18 mouse cellular contexts compared by ENCODE assay signal in the genomic region with DNA sequence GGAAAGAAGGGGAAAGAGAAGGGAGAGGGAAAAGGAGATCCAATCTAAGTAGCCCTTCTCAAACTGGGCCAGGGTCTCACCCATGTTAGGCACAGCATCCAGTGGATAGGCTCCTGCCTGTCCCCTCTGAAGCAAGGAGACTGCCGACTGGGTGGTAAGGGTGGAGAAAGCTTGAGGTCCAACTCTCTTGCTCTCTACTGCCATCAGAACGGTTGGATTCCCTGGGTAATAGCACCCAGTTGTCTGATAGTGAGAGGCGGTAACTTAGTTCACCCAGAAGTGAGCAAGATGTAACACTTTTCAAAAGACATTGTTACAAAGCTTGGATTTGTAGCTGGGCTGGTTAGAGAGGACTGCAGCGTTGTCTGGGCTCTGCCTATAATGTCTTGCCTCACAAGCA. TPM values are rescaled to one million over a fixed set of nuclear protein-coding genes. Genes with fewer than 3 reads are reported as not detected.
DNase-seq lines count a peak whose midpoint lies in the region; ATAC-seq and TF ChIP-seq lines count a peak whose summit lies in the region.
"Had no signal": no experiment of that assay in that cellular context is flagged by ENCODE, and none has a peak within 500 bp of the region (broad histone marks: within the 10 kb centered on the region; RNA-seq: fewer than 3 reads in every experiment).

No protein-coding gene starts in this region.

- H3K4me3 ChIP-seq in hindbrain, postnatal 0 days (ENCODE audit: low read length): no peak overlapping the region
- H3K4me3 ChIP-seq in hindbrain, embryonic 16.5 days (ENCODE audit: low read length): no peak overlapping the region
- no peak overlapping the region for H3K4me3 ChIP-seq in midbrain, postnatal 0 days (ENCODE audit: low read depth, low read length)
- H3K4me3 ChIP-seq in midbrain, embryonic 11.5 days (ENCODE audit: low read depth, low read length): no peak overlapping the region
- H3K4me3 ChIP-seq: heart, embryonic 13.5 days; hindbrain, embryonic 15.5 days; liver, embryonic 12.5 days; neural tube, embryonic 12.5 days had no signal

- no peak overlapping the region for H3K9ac ChIP-seq in hindbrain, postnatal 0 days (replicated peaks; ENCODE audit: low read length)
- no peak overlapping the region for H3K9ac ChIP-seq in hindbrain, embryonic 16.5 days (ENCODE audit: low read depth, low read length)
- H3K9ac ChIP-seq in midbrain, postnatal 0 days (replicated peaks; ENCODE audit: low read length, poor library complexity, severe bottlenecking): no peak overlapping the region
- H3K9ac ChIP-seq in midbrain, embryonic 11.5 days (ENCODE audit: low read length): no peak overlapping the region
- H3K9ac ChIP-seq: heart, embryonic 13.5 days; hindbrain, embryonic 15.5 days; liver, embryonic 12.5 days; neural tube, embryonic 12.5 days had no signal

- no peak for ATAC-seq in hindbrain, postnatal 0 days
- ATAC-seq in hindbrain, embryonic 16.5 days: no peak
- no peak for ATAC-seq in midbrain, postnatal 0 days (ENCODE audit: low FRiP score)
- no peak for ATAC-seq in midbrain, embryonic 11.5 days (ENCODE audit: low FRiP score)

- DNase-seq in hindbrain, postnatal 0 days (ENCODE audit: low spot score): no peak
- no peak for DNase-seq in midbrain, postnatal 0 days (ENCODE audit: low spot score)
- no peak for DNase-seq in midbrain, embryonic 11.5 days (ENCODE audit: low spot score, missing footprints)
- DNase-seq in ES-CJ7 (ENCODE audit: low read depth, low spot score): peak; percentile 46
- peak; percentile 13 for DNase-seq in splenic B cell, adult 2 months (ENCODE audit: low read depth, low spot score)
- no peak for DNase-seq in spleen, postnatal 14 days (ENCODE audit: low spot score in 2 of 2)
- DNase-seq in urinary bladder, postnatal 10 days (ENCODE audit: low spot score): no peak
- DNase-seq: adrenal gland, postnatal 14 days; cerebellum, adult 8-10 months; heart, postnatal 36 days; kidney, adult 8-10 months; kidney, postnatal 36 days; spleen, adult 18-20 months had no signal

- H3K27me3 ChIP-seq in hindbrain, postnatal 0 days (ENCODE audit: insufficient read depth, low read length): no peaks in the 10 kb centered on the region
- H3K27me3 ChIP-seq in hindbrain, embryonic 16.5 days (replicated peaks; ENCODE audit: control insufficient read depth, insufficient read depth, low read length): no peaks in the 10 kb centered on the region
- H3K27me3 ChIP-seq in midbrain, postnatal 0 days (ENCODE audit: insufficient read depth, low read length): no peaks in the 10 kb centered on the region
- H3K27me3 ChIP-seq in midbrain, embryonic 11.5 days (ENCODE audit: control insufficient read depth, insufficient read depth, low read length): no peaks in the 10 kb centered on the region
- no peaks in the 10 kb centered on the region for H3K27me3 ChIP-seq in splenic B cell, adult 2 months (ENCODE audit: control insufficient read depth, insufficient read depth, low read length, poor library complexity, severe bottlenecking)
- H3K27me3 ChIP-seq: heart, embryonic 13.5 days; hindbrain, embryonic 15.5 days; liver, embryonic 12.5 days; neural tube, embryonic 12.5 days had no signal

- no peaks in the 10 kb centered on the region for H3K36me3 ChIP-seq in hindbrain, postnatal 0 days (ENCODE audit: insufficient read depth, low read length)
- no peaks in the 10 kb centered on the region for H3K36me3 ChIP-seq in hindbrain, embryonic 16.5 days (ENCODE audit: control insufficient read depth, insufficient read depth, low read length)
- H3K36me3 ChIP-seq in midbrain, postnatal 0 days (ENCODE audit: insufficient read depth, low read length): no peaks in the 10 kb centered on the region
- H3K36me3 ChIP-seq in midbrain, embryonic 11.5 days (ENCODE audit: control insufficient read depth, insufficient read depth, low read length): no peaks in the 10 kb centered on the region
- no peaks in the 10 kb centered on the region for H3K36me3 ChIP-seq in splenic B cell, adult 2 months (ENCODE audit: control insufficient read depth, insufficient read depth, low read length, poor library complexity, severe bottlenecking)
- H3K36me3 ChIP-seq: heart, embryonic 13.5 days; hindbrain, embryonic 15.5 days; liver, embryonic 12.5 days; neural tube, embryonic 12.5 days had no signal

- no peaks in the 10 kb centered on the region for H3K9me3 ChIP-seq in hindbrain, postnatal 0 days (ENCODE audit: low read length)
- no peaks in the 10 kb centered on the region for H3K9me3 ChIP-seq in hindbrain, embryonic 16.5 days (ENCODE audit: control insufficient read depth, low read length)
- no peaks in the 10 kb centered on the region for H3K9me3 ChIP-seq in midbrain, postnatal 0 days (ENCODE audit: low read length)
- H3K9me3 ChIP-seq in midbrain, embryonic 11.5 days (ENCODE audit: control insufficient read depth, low read length): no peaks in the 10 kb centered on the region
- H3K9me3 ChIP-seq: heart, embryonic 13.5 days; hindbrain, embryonic 15.5 days; liver, embryonic 12.5 days; neural tube, embryonic 12.5 days had no signal

- peak; percentile 6; the same call in 1 of the 2 replicates for TF ChIP-seq CTCF in hindbrain, postnatal 0 days (IDR thresholded peaks at IDR 0.05; ENCODE audit: low read depth)
- peak; percentile 19 for TF ChIP-seq CTCF in midbrain, postnatal 0 days (IDR thresholded peaks at IDR 0.05)

- 0 out of 2 replicates have a peak, but pooled peaks cover 4% of the 10 kb centered on the region for H3K4me1 ChIP-seq in hindbrain, postnatal 0 days (ENCODE audit: insufficient read depth, low read length)
- H3K4me1 ChIP-seq in hindbrain, embryonic 16.5 days (ENCODE audit: control insufficient read depth, insufficient read depth, low read depth, low read length): no peaks in the 10 kb centered on the region
- H3K4me1 ChIP-seq in midbrain, postnatal 0 days (ENCODE audit: insufficient read depth, low read length): no peaks in the 10 kb centered on the region
- no peaks in the 10 kb centered on the region; the same call in 1 of the 2 replicates for H3K4me1 ChIP-seq in midbrain, embryonic 11.5 days (ENCODE audit: control insufficient read depth, insufficient read depth, low read length)
- H3K4me1 ChIP-seq: hindbrain, embryonic 15.5 days had no signal

- H3K4me2 ChIP-seq in hindbrain, postnatal 0 days (ENCODE audit: low read depth, low read length): no peak overlapping the region
- no peak overlapping the region for H3K4me2 ChIP-seq in hindbrain, embryonic 16.5 days (ENCODE audit: low read length)
- H3K4me2 ChIP-seq in midbrain, postnatal 0 days (ENCODE audit: low read depth, low read length, poor library complexity, severe bottlenecking): no peak overlapping the region
- no peak overlapping the region for H3K4me2 ChIP-seq in midbrain, embryonic 11.5 days
- H3K4me2 ChIP-seq: heart, embryonic 13.5 days; hindbrain, embryonic 15.5 days; liver, embryonic 12.5 days; neural tube, embryonic 12.5 days had no signal

- H3K27ac ChIP-seq in hindbrain, postnatal 0 days: no peak overlapping the region
- no peak overlapping the region for H3K27ac ChIP-seq in hindbrain, embryonic 16.5 days (ENCODE audit: low read depth, low read length)
- no peak overlapping the region for H3K27ac ChIP-seq in midbrain, postnatal 0 days (ENCODE audit: low read depth, low read length)
- no peak overlapping the region for H3K27ac ChIP-seq in midbrain, embryonic 11.5 days (ENCODE audit: low read depth, low read length)
- H3K27ac ChIP-seq: heart, embryonic 13.5 days; hindbrain, embryonic 15.5 days; liver, embryonic 12.5 days; neural tube, embryonic 12.5 days had no signal

- 57% methylated on average over 4 of the region's 4 CpGs for WGBS in hindbrain, postnatal 0 days
- WGBS in hindbrain, embryonic 16.5 days: 59% methylated on average over 4 of the region's 4 CpGs
- 56% methylated on average over 4 of the region's 4 CpGs for WGBS in midbrain, postnatal 0 days
- WGBS in midbrain, embryonic 11.5 days: 51% methylated on average over 4 of the region's 4 CpGs

RNA-seq across cellular contexts. Expression of gene Ube2d1, which starts 8.2 kb away (rescaled TPM):
- 58.8 and 72.3 TPM in 2 replicates for total RNA-seq in hindbrain, postnatal 0 days (2014; rRNA removed)
- 126 and 145 TPM in 2 replicates for polyA plus RNA-seq in hindbrain, postnatal 0 days (2015; fragmentation: Nextera tagmentation; extraction: Ambion mirVana)
- polyA plus RNA-seq in hindbrain, embryonic 16.5 days (2015; fragmentation: Nextera tagmentation; extraction: Ambion mirVana): 153 and 166 TPM in 2 replicates
- total RNA-seq in midbrain, postnatal 0 days (2014; rRNA removed): 91.4 and 100 TPM in 2 replicates
- 175 and 179 TPM in 2 replicates for polyA plus RNA-seq in midbrain, postnatal 0 days (2015; fragmentation: Nextera tagmentation; extraction: Ambion mirVana)
- polyA plus RNA-seq in midbrain, embryonic 11.5 days (2014; fragmentation: Nextera tagmentation; extraction: Ambion mirVana): 176 and 184 TPM in 2 replicates

RNA-seq across cellular contexts. Expression of gene Cisd1, which starts 51.5 kb away (rescaled TPM):
- total RNA-seq in hindbrain, postnatal 0 days (2014; rRNA removed): 105 and 108 TPM in 2 replicates
- 388 and 399 TPM in 2 replicates for polyA plus RNA-seq in hindbrain, postnatal 0 days (2015; fragmentation: Nextera tagmentation; extraction: Ambion mirVana)
- polyA plus RNA-seq in hindbrain, embryonic 16.5 days (2015; fragmentation: Nextera tagmentation; extraction: Ambion mirVana): 308 and 365 TPM in 2 replicates
- total RNA-seq in midbrain, postnatal 0 days (2014; rRNA removed): 92.1 and 121 TPM in 2 replicates
- polyA plus RNA-seq in midbrain, postnatal 0 days (2015; fragmentation: Nextera tagmentation; extraction: Ambion mirVana): 378 and 395 TPM in 2 replicates
- 152 and 155 TPM in 2 replicates for polyA plus RNA-seq in midbrain, embryonic 11.5 days (2014; fragmentation: Nextera tagmentation; extraction: Ambion mirVana)

RNA-seq across cellular contexts. Expression of gene Ipmk, which starts 54.3 kb away (rescaled TPM):
- total RNA-seq in hindbrain, postnatal 0 days (2014; rRNA removed): 17.3 and 19.0 TPM in 2 replicates
- polyA plus RNA-seq in hindbrain, postnatal 0 days (2015; fragmentation: Nextera tagmentation; extraction: Ambion mirVana): 14.0 and 14.4 TPM in 2 replicates
- 14.1 and 15.9 TPM in 2 replicates for polyA plus RNA-seq in hindbrain, embryonic 16.5 days (2015; fragmentation: Nextera tagmentation; extraction: Ambion mirVana)
- total RNA-seq in midbrain, postnatal 0 days (2014; rRNA removed): 21.7 and 28.0 TPM in 2 replicates
- polyA plus RNA-seq in midbrain, postnatal 0 days (2015; fragmentation: Nextera tagmentation; extraction: Ambion mirVana): 12.8 and 14.6 TPM in 2 replicates
- 24.8 and 24.9 TPM in 2 replicates for polyA plus RNA-seq in midbrain, embryonic 11.5 days (2014; fragmentation: Nextera tagmentation; extraction: Ambion mirVana)

RNA-seq across cellular contexts. Expression of gene Tfam, which starts 55.2 kb away (rescaled TPM):
- total RNA-seq in hindbrain, postnatal 0 days (2014; rRNA removed): 13.1 and 14.4 TPM in 2 replicates
- polyA plus RNA-seq in hindbrain, postnatal 0 days (2015; fragmentation: Nextera tagmentation; extraction: Ambion mirVana): 39.0 and 39.1 TPM in 2 replicates
- polyA plus RNA-seq in hindbrain, embryonic 16.5 days (2015; fragmentation: Nextera tagmentation; extraction: Ambion mirVana): 41.4 and 50.6 TPM in 2 replicates
- 14.1 and 16.7 TPM in 2 replicates for total RNA-seq in midbrain, postnatal 0 days (2014; rRNA removed)
- polyA plus RNA-seq in midbrain, postnatal 0 days (2015; fragmentation: Nextera tagmentation; extraction: Ambion mirVana): 37.9 and 43.5 TPM in 2 replicates
- polyA plus RNA-seq in midbrain, embryonic 11.5 days (2014; fragmentation: Nextera tagmentation; extraction: Ambion mirVana): 101 and 111 TPM in 2 replicates

Comparison
In these comparisons a context has a peak if more than half of its experiments do, and no peak if none do; other contexts are left out.
1. DNase-seq: peak in ES-CJ7 (single experiment) and splenic B cell, adult 2 months (single experiment); none in hindbrain, postnatal 0 days (single experiment), midbrain, postnatal 0 days (single experiment), midbrain, embryonic 11.5 days (single experiment), spleen, postnatal 14 days (0 of 2) and urinary bladder, postnatal 10 days (single experiment).